Mouse (Mus musculus) activated CD4-positive, CD25-positive, alpha-beta regulatory T cell, adult 4 months (primary cell): Measurements from ENCODE around the gene Rnf208. TPM values are rescaled to one million over a fixed set of nuclear protein-coding genes. Genes with fewer than 3 reads are reported as not detected.

Experiments
- ATAC-seq: one replicate; pipeline ENCODE4 v1.8.0; 2017
- polyA plus RNA-seq, 2 experiments: library from polyadenylated mRNA; unstranded; fragments of 100-300 nt; shearing (Covaris generic); gene quantifications; one replicate each; pipeline ENCODE4 v1.2.1; 2017

Gene Rnf208
- under 1 TPM in 1 of 2 experiments, not detected in 1; 0.58 TPM for polyA plus RNA-seq

- peak; percentile 67 for ATAC-seq
Observed at GRCm38 (mm10) chr2:25242101-25242506, at the start of gene Rnf208, which contains the start of gene Cysrt1. Rnf208 (plus strand) TSS chr2:25242255. Cysrt1 (minus strand) TSS chr2:25242452.

- peak; percentile 67 for ATAC-seq
Observed at GRCm38 (mm10) chr2:25193330-25193770, 48.7 kb upstream of the Rnf208 start.

- no peak for ATAC-seq
Observed at GRCm38 (mm10) chr2:25194006-25194405, 48.0 kb upstream of the Rnf208 start.

- ATAC-seq: no peak
Observed at GRCm38 (mm10) chr2:25194486-25195171, 47.4 kb upstream of the Rnf208 start.

- peak; percentile 48 for ATAC-seq
Observed at GRCm38 (mm10) chr2:25195211-25196156, 46.6 kb upstream of the Rnf208 start.

GRCm38 (mm10) chr2:25196172-25196954, 45.7 kb upstream of the Rnf208 start, which contains the start of gene Tor4a:
Tor4a (minus strand) TSS chr2:25196886.
- ATAC-seq: peak; percentile 60

- no peak for ATAC-seq
Observed at GRCm38 (mm10) chr2:25197191-25197590, 44.9 kb upstream of the Rnf208 start.

GRCm38 (mm10) chr2:25197946-25198345, 44.1 kb upstream of the Rnf208 start:
- no peak for ATAC-seq

- ATAC-seq: no peak
Observed at GRCm38 (mm10) chr2:25200631-25201030, 41.4 kb upstream of the Rnf208 start.

GRCm38 (mm10) chr2:25203631-25204214, 38.3 kb upstream of the Rnf208 start:
- no peak for ATAC-seq

- ATAC-seq: no peak
Observed at GRCm38 (mm10) chr2:25207593-25207992, 34.5 kb upstream of the Rnf208 start.

- ATAC-seq: no peak
Observed at GRCm38 (mm10) chr2:25210686-25211085, 31.4 kb upstream of the Rnf208 start.

GRCm38 (mm10) chr2:25211121-25211670, 30.9 kb upstream of the Rnf208 start, which contains the start of gene Nelfb:
Nelfb (minus strand) TSS chr2:25211489.
- peak; percentile 95 for ATAC-seq

GRCm38 (mm10) chr2:25213266-25213865, 28.7 kb upstream of the Rnf208 start:
- ATAC-seq: no peak

- ATAC-seq: no peak
Observed at GRCm38 (mm10) chr2:25214444-25214843, 27.6 kb upstream of the Rnf208 start, which contains the start of gene Stpg3. Stpg3 (minus strand) TSS chr2:25214637.

- no peak for ATAC-seq
Observed at GRCm38 (mm10) chr2:25217666-25218065, 24.4 kb upstream of the Rnf208 start.

- no peak for ATAC-seq
Observed at GRCm38 (mm10) chr2:25218445-25218844, 23.6 kb upstream of the Rnf208 start, which contains the start of gene Fam166a. Fam166a (plus strand) TSS chr2:25218745.

- ATAC-seq: no peak
Observed at GRCm38 (mm10) chr2:25221331-25221772, 20.7 kb upstream of the Rnf208 start.

GRCm38 (mm10) chr2:25223681-25224491, 18.2 kb upstream of the Rnf208 start:
- peak; percentile 6 for ATAC-seq

GRCm38 (mm10) chr2:25224492-25224765, 17.6 kb upstream of the Rnf208 start, which contains the start of gene Tubb4b:
Tubb4b (minus strand) TSS chr2:25224702.
- ATAC-seq: no peak
